Mouse (Mus musculus) embryonic facial prominence, embryonic 12.5 days (tissue): ENCODE results near the gene Cdc42ep4. TPM values are rescaled to one million over a fixed set of nuclear protein-coding genes. Genes with fewer than 3 reads are reported as not detected.

Experiments used
- ATAC-seq: fragments of 200-750 bp; cut with Nextera tagmentation; 2 replicates; pipeline ENCODE4 v1.8.0; 2017; ENCODE audit not compliant: insufficient number of reproducible peaks, insufficient read depth, low FRiP score, low TSS enrichment
- H3K27ac ChIP-seq: fragments of 300-500 bp; sonication (generic); 2 replicates; pipeline ENCODE4 v1.5.1; 2016; ENCODE audit warnings: mild to moderate bottlenecking
- H3K27me3 ChIP-seq: fragments of 300-500 bp; sonication (generic); 2 replicates; pipeline ENCODE4 v1.6.1; 2016; ENCODE audit warnings: mild to moderate bottlenecking, moderate library complexity
- H3K36me3 ChIP-seq: fragments of 300-500 bp; sonication (generic); 2 replicates; pipeline ENCODE4 v1.6.1; 2016; ENCODE audit warnings: mild to moderate bottlenecking
- H3K4me1 ChIP-seq: fragments of 300-500 bp; sonication (generic); 2 replicates; pipeline ENCODE4 v1.6.1; 2016
- H3K4me2 ChIP-seq: fragments of 300-500 bp; sonication (generic); replicated peaks from 2 replicates; pipeline ENCODE4 v1.6.1; 2016; ENCODE audit warnings: mild to moderate bottlenecking, moderate library complexity
- H3K4me3 ChIP-seq: fragments of 300-500 bp; sonication (generic); 2 replicates; pipeline ENCODE4 v1.5.1; 2016; ENCODE audit warnings: mild to moderate bottlenecking
- H3K9ac ChIP-seq: fragments of 300-500 bp; sonication (generic); 2 replicates; pipeline ENCODE4 v1.6.1; 2016; ENCODE audit warnings: mild to moderate bottlenecking, moderate library complexity
- H3K9me3 ChIP-seq: fragments of 300-500 bp; sonication (generic); 2 replicates; pipeline ENCODE4 v1.6.1; 2016; ENCODE audit warnings: mild to moderate bottlenecking, moderate library complexity
- WGBS: fragments of 180-500 bp; shearing (Covaris S2); methylation state at CpG from one replicate; pipeline ENCODE4 v1.1.7; 2016; 5-methylcytosine and 5-hydroxymethylcytosine counted together
- polyA plus RNA-seq: library from polyadenylated mRNA; unstranded; fragments of >200 nt; fragmentation: Nextera tagmentation; extraction: Ambion mirVana; gene quantifications from 2 replicates; pipeline ENCODE4 v1.2.1, GENCODE M21; 2016

Cdc42ep4 gene
- polyA plus RNA-seq, 1 experiment from 2014 or later = 116 TPM

DNA sequence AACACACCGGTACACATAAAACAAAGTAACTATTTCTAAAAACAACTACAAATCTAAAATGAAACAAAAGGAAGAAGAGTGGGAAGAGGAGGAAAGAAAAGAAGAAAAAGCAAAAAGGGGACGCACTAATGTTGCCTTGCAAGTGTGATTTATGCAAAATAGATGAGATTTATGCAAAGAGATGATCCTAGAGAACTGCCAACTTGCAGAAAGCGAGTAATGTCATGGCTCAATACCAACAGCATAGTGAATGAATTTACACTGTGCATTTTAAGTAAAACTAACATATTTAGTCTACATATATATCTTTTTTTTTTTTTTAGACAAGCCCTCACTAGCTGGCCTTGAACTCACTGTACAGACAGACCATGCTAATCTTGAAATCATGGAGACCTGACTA is 23.1 kb upstream of the Cdc42ep4 start:
- peaks cover 28% of the 10 kb centered on the region for H3K4me1 ChIP-seq
- ATAC-seq = no peak

DNA sequence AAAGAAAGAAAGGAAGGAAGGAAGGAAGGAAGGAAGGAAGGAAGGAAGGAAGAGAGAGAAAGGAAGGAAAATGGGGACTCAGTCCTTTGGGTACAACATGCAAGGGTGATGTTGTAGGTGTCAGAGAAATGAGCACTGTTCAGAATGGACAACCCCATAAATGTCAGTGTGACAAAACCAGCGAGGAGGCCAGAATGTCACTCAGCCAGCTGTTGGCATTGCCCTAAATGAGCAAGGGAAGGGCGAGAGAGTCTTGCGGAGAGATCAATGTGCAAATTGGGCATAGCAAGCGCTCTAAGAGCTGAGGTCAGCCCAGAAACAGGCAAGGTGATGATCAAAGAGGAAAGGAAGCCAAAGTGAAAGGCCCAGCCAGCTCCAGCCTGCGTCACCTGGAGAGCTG is 21.5 kb upstream of the Cdc42ep4 start:
- 82% methylated on average over 5 of the region's 5 CpGs for WGBS
- H3K27ac ChIP-seq = no peak overlapping the region
- H3K4me3 ChIP-seq = no peak overlapping the region
- ATAC-seq = no peak
- no peak overlapping the region for H3K4me2 ChIP-seq
- no peaks in the 10 kb centered on the region for H3K9me3 ChIP-seq
- peaks cover 19% of the 10 kb centered on the region for H3K4me1 ChIP-seq
- no peaks in the 10 kb centered on the region for H3K27me3 ChIP-seq
- no peak overlapping the region for H3K9ac ChIP-seq
- H3K36me3 ChIP-seq = no peaks in the 10 kb centered on the region

More for the DNA sequence above, 23.1 kb upstream of the Cdc42ep4 start:
- no peak overlapping the region for H3K4me3 ChIP-seq
- WGBS = 96% methylated on average over 3 of the region's 3 CpGs
- no peaks in the 10 kb centered on the region for H3K36me3 ChIP-seq
- H3K27me3 ChIP-seq = no peaks in the 10 kb centered on the region
- H3K4me2 ChIP-seq = no peak overlapping the region
- H3K27ac ChIP-seq = no peak overlapping the region
- H3K9ac ChIP-seq = no peak overlapping the region
- no peaks in the 10 kb centered on the region for H3K9me3 ChIP-seq

DNA sequence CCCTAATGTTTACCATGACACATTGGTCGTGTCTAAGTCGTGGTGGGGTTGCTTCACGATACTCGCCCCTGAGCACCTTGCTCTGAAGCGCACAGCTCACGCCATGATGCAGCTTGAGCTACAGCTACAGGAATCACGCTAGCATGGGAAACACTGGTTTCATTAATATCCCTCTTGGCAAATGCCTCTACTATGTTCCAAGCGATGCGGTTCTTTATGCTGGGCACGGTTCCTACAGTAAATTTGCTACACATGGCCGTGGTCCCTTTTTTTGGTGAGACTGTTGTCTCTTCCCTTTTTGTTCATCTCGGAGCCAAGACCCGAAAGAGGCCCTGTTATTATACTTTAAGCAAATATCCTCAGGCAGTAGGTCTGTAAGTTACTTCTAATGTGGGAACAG is 19.5 kb upstream of the Cdc42ep4 start:
- 73% methylated on average over 13 of the region's 13 CpGs for WGBS
- ATAC-seq = no peak
- Histone ChIP-seq H3K4me3 (no peak overlapping the region), H3K36me3 (no peaks in the 10 kb centered on the region), H3K27ac (no peak overlapping the region), H3K9me3 (no peaks in the 10 kb centered on the region), H3K27me3 (no peaks in the 10 kb centered on the region), H3K4me1 (peaks cover 30% of the 10 kb centered on the region), H3K9ac (no peak overlapping the region), H3K4me2 (no peak overlapping the region)

DNA sequence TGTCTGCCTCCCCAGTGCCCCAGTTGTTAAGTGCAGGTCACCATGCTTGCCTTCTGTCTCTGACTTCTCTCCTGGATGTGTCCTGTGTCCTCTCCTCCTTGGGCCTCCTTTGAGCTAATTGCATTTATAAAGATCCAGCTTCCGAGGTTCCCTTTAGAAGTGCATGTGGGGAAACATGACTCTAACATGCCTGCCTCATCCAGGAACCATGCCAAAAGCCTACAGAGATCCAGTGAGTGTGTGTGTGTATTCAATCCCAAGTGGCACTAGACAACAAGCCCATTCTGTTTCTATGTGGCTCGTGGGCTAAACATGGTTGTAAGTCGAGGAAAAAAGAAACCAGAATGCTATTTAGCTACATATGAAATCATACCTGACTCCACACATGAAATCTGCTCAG is 16.7 kb upstream of the Cdc42ep4 start:
- Histone ChIP-seq H3K4me3 (no peak overlapping the region), H3K27ac (peak overlapping the region; percentile 42; the same call in 1 of the 2 replicates), H3K4me2 (no peak overlapping the region), H3K9me3 (no peaks in the 10 kb centered on the region), H3K9ac (no peak overlapping the region), H3K4me1 (peaks cover 38% of the 10 kb centered on the region), H3K36me3 (no peaks in the 10 kb centered on the region), H3K27me3 (no peaks in the 10 kb centered on the region)
- ATAC-seq = no peak
- 64% methylated on average over 3 of the region's 3 CpGs for WGBS

DNA sequence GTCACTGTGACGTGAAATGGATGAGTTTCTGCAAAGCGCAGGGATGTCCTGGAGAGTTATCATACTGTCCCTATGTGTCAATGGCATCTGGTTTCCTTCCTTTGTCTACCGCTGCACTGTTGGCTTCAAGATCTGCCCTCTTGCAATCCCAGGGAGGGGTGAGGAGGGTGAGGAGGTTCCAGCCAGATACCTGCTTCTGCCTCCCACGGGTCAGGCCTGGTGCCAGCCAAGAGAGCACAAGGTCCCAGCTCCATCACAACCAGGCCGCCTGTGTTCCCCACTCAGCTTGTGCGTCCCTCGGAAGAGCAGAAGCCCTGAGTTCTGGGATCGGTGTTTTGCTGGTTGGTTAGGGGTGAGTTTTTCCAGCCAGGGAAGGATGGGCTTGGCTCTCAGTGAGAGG is 15.6 kb upstream of the Cdc42ep4 start:
- H3K9ac ChIP-seq = no peak overlapping the region
- H3K27me3 ChIP-seq = no peaks in the 10 kb centered on the region
- no peaks in the 10 kb centered on the region for H3K36me3 ChIP-seq
- no peaks in the 10 kb centered on the region for H3K9me3 ChIP-seq
- no peak overlapping the region for H3K4me3 ChIP-seq
- H3K4me2 ChIP-seq = no peak overlapping the region
- WGBS = 59% methylated on average over 8 of the region's 8 CpGs
- H3K4me1 ChIP-seq = peaks cover 41% of the 10 kb centered on the region
- no peak for ATAC-seq
- 0 out of 2 replicates have a peak overlapping the region, but pooled peaks have one; percentile 61 for H3K27ac ChIP-seq

DNA sequence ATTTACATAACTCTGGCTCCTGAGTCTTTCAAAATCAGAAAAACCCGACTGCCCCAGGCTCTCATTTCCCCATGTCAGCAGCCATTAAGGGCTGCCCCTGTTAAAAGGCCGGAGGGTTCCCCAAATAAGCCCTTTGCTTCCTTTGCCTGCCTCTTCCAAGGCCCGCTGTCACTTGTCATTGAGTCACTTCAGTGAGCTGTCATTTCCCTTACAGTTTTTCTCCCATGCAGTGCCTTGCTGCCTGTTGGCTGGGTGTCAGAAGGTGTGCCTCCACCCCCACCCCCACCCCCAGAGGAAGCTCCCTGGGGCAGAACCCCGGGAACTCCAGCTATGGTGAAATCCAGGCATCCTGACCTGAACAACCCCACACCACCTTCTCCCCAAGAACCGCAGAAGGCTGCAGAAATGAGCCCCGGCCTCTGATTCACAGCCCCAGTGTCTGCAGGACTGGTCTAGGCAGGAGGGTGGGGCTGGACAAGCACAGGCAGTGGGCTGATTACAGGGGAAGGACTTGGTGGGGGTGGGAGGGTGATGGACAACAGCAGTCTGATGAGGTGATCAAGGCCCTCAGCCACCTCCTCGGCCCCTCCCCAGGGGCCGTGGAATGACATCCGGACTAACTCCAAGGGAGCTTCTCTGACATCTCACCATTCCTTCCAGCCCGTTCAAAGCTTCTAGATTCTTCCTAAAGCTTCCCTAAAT is 14.8 kb upstream of the Cdc42ep4 start:
- H3K4me2 ChIP-seq = no peak overlapping the region
- no peaks in the 10 kb centered on the region for H3K27me3 ChIP-seq
- peak overlapping the region; percentile 65 for H3K27ac ChIP-seq
- peaks cover 40% of the 10 kb centered on the region for H3K4me1 ChIP-seq
- no peaks in the 10 kb centered on the region for H3K9me3 ChIP-seq
- 35% methylated on average over 10 of the region's 10 CpGs for WGBS
- no peak for ATAC-seq
- H3K36me3 ChIP-seq = no peaks in the 10 kb centered on the region
- H3K4me3 ChIP-seq = no peak overlapping the region
- no peak overlapping the region for H3K9ac ChIP-seq

DNA sequence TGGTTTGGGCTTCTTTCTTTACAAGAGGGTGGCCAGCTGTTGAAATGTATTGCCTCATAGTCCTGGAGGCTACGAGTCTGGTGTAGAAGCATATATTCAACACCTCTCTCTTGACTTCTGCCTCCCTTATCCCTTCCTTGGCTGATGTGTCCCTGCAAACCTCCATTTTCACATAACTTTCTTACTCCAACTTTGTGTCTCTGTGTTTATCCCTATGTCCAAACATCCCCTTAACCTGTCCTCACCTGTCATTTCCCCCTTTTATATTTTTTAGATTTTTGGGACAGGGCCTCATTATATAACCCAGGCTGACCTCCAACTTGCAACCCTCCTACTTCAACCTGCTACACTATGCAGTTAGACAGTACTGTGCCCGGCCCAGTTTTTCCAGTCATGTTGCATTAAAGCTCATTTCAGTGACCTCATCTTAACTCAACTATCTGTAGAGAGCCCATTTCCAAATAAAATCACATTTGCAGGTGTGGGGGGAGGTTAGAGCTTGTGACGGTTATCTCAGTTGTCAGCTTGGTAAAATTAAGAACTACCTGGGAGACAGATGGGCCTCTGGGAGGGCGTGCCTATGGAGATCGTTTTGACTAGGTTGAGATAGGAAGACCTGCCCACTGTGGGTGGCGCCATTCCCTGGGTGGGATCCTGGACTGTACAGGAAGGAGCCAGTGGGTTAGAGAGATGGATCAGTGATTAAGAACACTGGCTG is 12.6 kb upstream of the Cdc42ep4 start:
- no peaks in the 10 kb centered on the region for H3K27me3 ChIP-seq
- H3K9ac ChIP-seq = no peak overlapping the region
- peak overlapping the region; percentile 51; the same call in 1 of the 2 replicates for H3K27ac ChIP-seq
- ATAC-seq = no peak; the same call in 1 of the 2 replicates
- 81% methylated on average over 6 of the region's 6 CpGs for WGBS
- no peak overlapping the region for H3K4me2 ChIP-seq
- H3K9me3 ChIP-seq = no peaks in the 10 kb centered on the region
- H3K4me1 ChIP-seq = peaks cover 36% of the 10 kb centered on the region
- H3K36me3 ChIP-seq = no peaks in the 10 kb centered on the region
- H3K4me3 ChIP-seq = no peak overlapping the region

DNA sequence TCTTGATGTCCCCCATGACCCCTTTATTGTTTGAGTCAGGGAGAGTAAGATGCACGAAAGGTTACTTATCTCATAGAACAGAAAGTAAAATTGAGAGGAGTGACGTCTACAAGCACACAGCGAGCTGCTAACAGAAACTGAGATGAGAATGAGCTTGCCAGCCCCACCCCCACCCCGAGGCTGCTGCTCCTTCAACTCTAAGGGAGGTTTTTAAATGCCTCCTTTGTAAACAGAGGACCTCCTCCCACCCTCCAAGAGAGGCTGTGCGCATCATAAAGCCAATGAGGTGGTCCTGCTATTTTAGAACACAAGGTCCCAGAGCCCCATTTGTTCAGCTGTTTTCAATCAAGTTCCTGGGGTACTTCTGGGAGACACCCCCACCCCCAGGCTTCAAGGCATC is 11.8 kb upstream of the Cdc42ep4 start:
- Histone ChIP-seq H3K36me3 (no peaks in the 10 kb centered on the region), H3K27ac (peak overlapping the region; percentile 51), H3K27me3 (no peaks in the 10 kb centered on the region), H3K4me1 (peaks cover 34% of the 10 kb centered on the region), H3K9me3 (no peaks in the 10 kb centered on the region), H3K4me3 (no peak overlapping the region), H3K4me2 (peak overlapping the region; percentile 28), H3K9ac (no peak overlapping the region)
- 5% methylated on average over 5 of the region's 5 CpGs for WGBS
- ATAC-seq = peak; percentile 28; the same call in 1 of the 2 replicates

DNA sequence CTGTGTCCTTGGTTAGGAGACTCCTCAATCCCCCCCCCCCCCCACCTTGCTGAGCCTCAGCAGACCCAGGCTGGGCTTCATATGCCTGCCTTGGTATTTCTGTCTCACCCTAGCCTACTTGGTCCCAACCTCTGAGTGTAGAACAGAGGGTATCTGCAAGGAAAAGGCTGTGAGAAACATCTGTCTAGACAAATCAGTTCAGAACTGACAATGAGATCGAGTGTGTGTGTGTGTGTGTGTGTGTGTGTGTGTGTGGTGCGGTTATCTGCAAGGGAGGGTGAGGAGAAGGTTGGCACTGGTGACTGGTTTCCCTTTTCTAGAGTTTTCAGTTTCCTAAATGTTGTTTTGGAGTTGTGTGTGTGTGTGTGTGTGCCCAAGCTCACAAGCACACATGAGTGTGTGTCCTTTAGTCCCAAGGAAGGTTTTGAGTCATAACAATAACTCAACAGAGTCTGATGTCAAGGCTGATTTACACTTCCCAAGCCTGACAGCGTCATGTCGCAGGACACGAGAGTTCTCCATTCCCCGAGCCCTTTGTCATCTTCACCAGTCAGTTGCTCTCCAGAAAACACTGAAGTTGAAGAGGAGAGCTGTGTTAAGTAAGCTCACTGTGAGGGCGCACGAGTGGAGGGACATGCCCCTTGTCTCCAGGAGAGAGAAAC is 10.6 kb upstream of the Cdc42ep4 start:
- no peak overlapping the region for H3K27ac ChIP-seq
- H3K36me3 ChIP-seq = no peaks in the 10 kb centered on the region

DNA sequence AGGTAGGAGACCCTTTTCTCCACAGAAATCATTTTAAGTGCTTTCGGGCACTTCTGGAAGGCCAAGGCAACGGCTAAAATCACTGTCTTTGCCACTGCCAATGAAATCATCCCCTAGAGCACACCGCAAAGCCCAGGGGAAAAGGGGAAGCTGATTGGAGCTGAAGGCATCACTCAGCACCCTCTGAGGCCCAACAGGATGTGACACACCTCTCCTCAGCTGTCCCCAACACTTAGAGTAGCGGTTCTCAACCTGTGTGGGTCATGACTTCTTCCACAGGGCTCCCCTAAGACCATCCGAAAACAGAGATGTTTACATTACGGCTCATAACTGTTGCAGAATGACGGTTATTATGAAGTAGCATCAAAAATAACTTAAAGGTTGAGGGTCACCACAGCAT is 10.0 kb upstream of the Cdc42ep4 start:
- Histone ChIP-seq H3K4me2 (no peak overlapping the region), H3K9ac (no peak overlapping the region), H3K9me3 (no peaks in the 10 kb centered on the region), H3K4me1 (peaks cover 16% of the 10 kb centered on the region), H3K27me3 (no peaks in the 10 kb centered on the region), H3K4me3 (no peak overlapping the region), H3K27ac (no peak overlapping the region), H3K36me3 (no peaks in the 10 kb centered on the region)
- WGBS = 87% methylated on average over 7 of the region's 7 CpGs
- ATAC-seq = no peak

More for the DNA sequence above, 10.6 kb upstream of the Cdc42ep4 start:
- H3K9ac ChIP-seq = no peak overlapping the region
- no peak for ATAC-seq
- H3K9me3 ChIP-seq = no peaks in the 10 kb centered on the region
- no peak overlapping the region for H3K4me2 ChIP-seq
- 77% methylated on average over 8 of the region's 8 CpGs for WGBS
- peaks cover 23% of the 10 kb centered on the region for H3K4me1 ChIP-seq
- no peak overlapping the region for H3K4me3 ChIP-seq
- no peaks in the 10 kb centered on the region for H3K27me3 ChIP-seq

DNA sequence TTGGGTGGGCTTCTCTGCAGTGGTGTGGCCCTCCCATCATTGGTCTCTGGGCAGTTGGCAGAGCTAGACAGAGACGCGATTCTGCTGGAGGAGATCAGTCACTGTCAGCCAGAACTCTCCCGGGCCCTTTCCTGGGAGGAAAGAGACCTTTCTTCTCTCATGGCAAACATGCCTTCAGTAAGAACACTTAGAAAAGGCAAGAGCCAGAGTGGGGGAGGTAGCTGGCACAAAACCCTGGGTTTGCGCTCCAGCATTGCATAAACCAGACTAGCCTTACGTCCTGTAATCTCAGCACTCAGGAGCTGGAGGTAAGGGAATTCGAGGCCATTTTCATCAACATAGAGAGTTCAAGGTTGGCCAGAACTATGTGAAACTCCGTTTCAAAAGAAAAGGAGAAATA is 8.8 kb upstream of the Cdc42ep4 start:
- H3K4me2 ChIP-seq = no peak overlapping the region
- peaks cover 10% of the 10 kb centered on the region; the same call in 1 of the 2 replicates for H3K4me1 ChIP-seq
- no peak overlapping the region for H3K9ac ChIP-seq
- H3K27me3 ChIP-seq = no peaks in the 10 kb centered on the region
- no peak overlapping the region for H3K27ac ChIP-seq
- ATAC-seq = no peak
- no peaks in the 10 kb centered on the region for H3K9me3 ChIP-seq
- 68% methylated on average over 7 of the region's 7 CpGs for WGBS
- H3K36me3 ChIP-seq = no peaks in the 10 kb centered on the region
- no peak overlapping the region for H3K4me3 ChIP-seq

DNA sequence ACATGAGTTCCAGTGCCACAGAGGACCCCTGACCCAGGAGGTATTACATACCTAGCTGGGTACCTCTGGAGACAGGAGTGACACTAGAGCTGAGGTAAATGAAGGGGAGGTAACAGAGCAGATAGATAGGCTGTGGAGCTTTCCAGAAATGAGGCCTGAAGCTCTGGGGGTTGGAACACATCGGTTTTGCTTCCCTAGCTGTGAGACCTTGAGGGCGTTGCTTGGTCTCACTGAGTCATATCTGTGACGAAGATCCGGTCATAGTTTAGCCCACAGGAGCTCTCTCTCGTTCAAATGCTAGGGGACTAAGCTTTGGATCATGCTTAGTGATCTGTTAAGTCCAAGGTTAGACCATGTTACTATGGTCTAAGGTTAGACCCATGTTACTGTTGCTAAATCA is 7.2 kb upstream of the Cdc42ep4 start:
- H3K9me3 ChIP-seq = no peaks in the 10 kb centered on the region
- no peak overlapping the region for H3K27ac ChIP-seq
- H3K36me3 ChIP-seq = no peaks in the 10 kb centered on the region
- WGBS = 97% methylated on average over 5 of the region's 5 CpGs
- no peaks in the 10 kb centered on the region for H3K27me3 ChIP-seq
- no peak overlapping the region for H3K9ac ChIP-seq
- no peak for ATAC-seq
- no peak overlapping the region for H3K4me3 ChIP-seq
- H3K4me2 ChIP-seq = no peak overlapping the region
- peaks cover 21% of the 10 kb centered on the region for H3K4me1 ChIP-seq
